Mouse (Mus musculus): ENCODE results near the gene Mboat7. TPM values are rescaled to one million over a fixed set of nuclear protein-coding genes. Genes with fewer than 3 reads are reported as not detected.

Mboat7 gene
- polyA plus RNA-seq (2014; fragmentation: Illumina TruSeq; extraction: RNeasy Lipid Tissue Mini Kit (QIAGEN cat#74804)): 56.0 TPM

GRCm38 (mm10) chr7:3692987-3693808, at the start of gene Mboat7:
TSS of gene Mboat7 (minus strand) at chr7:3693523.

GRCm38 (mm10) chr7:3720268-3720667, 26.9 kb upstream of the Mboat7 start, which contains the start of gene Pirb:
TSS of gene Pirb (minus strand) at chr7:3720391.

DNA sequence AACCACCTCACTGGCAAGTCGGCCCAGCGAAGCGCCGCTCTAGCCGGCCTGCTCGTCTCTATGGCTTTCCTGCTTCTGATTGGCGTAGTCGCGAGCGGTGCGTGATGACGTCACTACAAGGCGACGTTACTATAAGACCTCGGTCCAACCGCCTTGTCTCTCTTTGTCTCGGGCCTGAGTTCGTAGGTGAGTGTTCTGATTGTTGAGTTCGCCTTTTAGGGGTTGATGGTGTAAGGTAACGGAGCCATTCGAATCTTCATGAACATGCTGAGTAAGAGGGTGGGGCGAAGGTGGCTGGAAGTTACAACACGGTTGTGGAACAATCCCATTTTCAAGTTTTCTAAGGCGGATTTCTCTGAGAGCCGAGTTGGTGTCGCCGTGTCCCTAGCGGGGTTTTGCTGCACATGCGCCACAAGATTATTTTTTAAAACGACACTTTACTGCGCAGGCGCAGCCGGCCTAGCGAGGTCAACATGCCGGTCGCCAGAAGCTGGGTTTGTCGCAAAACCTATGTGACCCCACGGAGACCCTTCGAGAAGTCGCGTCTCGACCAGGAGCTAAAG, 10.6 kb upstream of the Mboat7 start, which contains the start of gene Rps9:
Gene Rps9, plus strand, starts transcription at position 115 of the 563 bp plus-strand sequence.

DNA sequence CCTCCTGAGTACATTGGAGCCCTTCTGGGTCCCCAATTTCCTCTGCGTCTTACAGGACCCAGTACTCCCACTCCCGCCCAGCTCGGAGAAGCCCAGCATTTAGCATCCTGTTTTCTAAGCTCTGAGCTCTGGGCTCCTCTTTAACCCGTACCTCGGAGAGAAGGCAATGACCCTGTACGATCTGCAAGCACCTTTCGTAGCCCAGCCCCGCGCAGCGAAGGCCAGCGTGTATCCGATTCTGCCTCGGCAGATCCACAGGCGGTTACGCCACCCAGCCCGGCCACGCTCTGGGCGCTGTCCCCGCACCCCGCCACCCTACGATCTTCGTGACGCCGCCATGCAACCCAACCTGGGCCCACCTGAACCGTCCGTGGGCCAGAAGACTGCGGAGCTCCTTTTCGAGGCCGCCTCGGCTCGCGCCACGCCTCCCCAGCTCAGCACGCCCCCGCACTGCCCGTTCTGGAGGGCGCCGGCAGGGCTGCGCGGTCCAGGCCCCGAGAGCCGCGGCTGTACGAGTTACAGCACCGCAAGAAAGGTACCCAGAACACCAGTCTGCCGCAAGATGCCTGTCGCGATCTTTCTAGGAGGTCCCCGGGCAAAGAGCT, 839 bp downstream of the Mboat7 start, which contains the start of gene Tsen34:
Gene Tsen34, plus strand, starts transcription at position 482 of the 605 bp plus-strand sequence.

DNA sequence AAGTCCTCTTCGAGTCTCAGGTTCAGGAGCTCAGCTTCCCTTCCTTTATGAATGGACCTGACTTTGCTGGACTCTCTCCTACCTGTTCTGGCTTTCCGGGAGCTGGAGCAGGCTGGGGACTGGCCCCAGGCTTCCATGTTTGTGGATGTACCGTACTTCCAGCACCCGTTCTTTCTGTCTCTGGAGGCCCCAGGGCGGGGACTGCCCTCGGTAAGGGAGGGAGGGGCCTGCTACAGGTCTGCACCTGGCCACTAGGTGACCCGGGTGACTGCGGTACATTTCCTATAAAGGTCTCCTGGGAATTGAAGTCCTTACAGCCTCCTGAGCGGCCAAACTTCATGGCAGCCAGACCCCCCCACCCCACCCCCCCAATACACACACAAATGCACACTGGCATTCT, 16.0 kb downstream of the Mboat7 start, which contains the start of gene Tmc4:
Gene Tmc4, minus strand, starts transcription at position 212 of the 400 bp plus-strand sequence.

GRCm38 (mm10) chr7:3665215-3666114, 27.9 kb downstream of the Mboat7 start, which contains the start of gene Leng1:
TSS of gene Leng1 (minus strand) at chr7:3665840.

GRCm38 (mm10) chr7:3644672-3645487, 48.4 kb downstream of the Mboat7 start, which contains the start of gene Cnot3:
TSS of gene Cnot3 (plus strand) at chr7:3645268.

DNA sequence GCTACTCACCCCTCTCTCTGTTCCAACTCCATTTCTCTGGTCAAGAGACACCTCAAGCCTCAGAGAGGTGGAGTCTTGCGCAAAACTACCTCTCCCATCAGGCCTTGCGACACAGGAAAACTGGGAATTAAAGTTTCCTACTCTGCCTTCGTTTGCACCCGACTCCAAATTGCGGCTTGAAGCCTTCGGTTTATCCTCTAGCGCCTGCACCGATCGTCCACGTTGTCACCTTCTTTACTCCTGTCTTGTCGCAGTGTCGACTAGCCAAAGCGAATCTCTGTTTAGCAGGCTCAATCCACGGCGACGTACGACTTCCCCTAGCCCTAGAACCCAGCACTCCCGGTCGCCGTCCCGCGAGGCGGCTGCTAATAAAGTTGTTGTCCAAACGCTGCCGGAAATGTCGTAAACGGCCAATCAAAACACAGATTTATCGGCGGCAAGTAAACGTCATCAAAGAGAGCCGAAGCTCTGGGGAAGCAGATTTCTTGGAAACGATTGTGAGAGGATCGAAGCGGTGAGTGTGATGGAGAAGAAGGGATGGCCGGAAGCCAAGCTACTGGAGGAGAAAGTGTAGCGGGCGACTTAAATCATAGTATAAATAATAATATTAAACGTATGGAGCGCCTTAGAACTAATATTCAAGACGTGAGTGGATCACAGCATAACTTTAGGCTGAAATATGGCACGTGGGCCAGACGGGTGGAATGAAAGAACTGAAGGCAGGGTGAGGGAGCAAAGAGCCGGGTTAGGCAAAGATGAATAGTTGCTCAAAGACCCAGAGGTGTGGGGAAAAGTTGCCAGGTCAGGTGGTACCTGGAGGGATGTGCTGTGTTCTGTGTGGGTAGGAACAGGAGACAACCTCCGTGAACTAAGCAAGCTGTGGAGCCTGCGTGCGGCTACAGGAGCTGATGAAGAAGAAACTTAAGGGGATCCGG, 63.5 kb downstream of the Mboat7 start, which contains the start of the genes Tfpt and Prpf31:
Gene Tfpt, minus strand, starts transcription at position 387 of the 935 bp plus-strand sequence.
Gene Prpf31, plus strand, starts transcription at position 443 of the 935 bp plus-strand sequence.

Other genes starting within 250 kb of the Mboat7 start
- not detected for gene Tarm1, start 190.9 kb downstream of the Mboat7 start, polyA plus RNA-seq (2014; fragmentation: Illumina TruSeq; extraction: RNeasy Lipid Tissue Mini Kit (QIAGEN cat#74804))
- gene Oscar, start 77.4 kb downstream of the Mboat7 start, polyA plus RNA-seq (2014; fragmentation: Illumina TruSeq; extraction: RNeasy Lipid Tissue Mini Kit (QIAGEN cat#74804)): 0.26 TPM
- gene Ndufa3, start 76.2 kb downstream of the Mboat7 start, polyA plus RNA-seq (2014; fragmentation: Illumina TruSeq; extraction: RNeasy Lipid Tissue Mini Kit (QIAGEN cat#74804)): 10.4 TPM
- gene Tfpt, start 63.6 kb downstream of the Mboat7 start, polyA plus RNA-seq (2014; fragmentation: Illumina TruSeq; extraction: RNeasy Lipid Tissue Mini Kit (QIAGEN cat#74804)): 1.0 TPM
- 21.1 TPM for gene Prpf31, start 63.5 kb downstream of the Mboat7 start, polyA plus RNA-seq (2014; fragmentation: Illumina TruSeq; extraction: RNeasy Lipid Tissue Mini Kit (QIAGEN cat#74804))
- 19.9 TPM for gene Cnot3, start 48.3 kb downstream of the Mboat7 start, polyA plus RNA-seq (2014; fragmentation: Illumina TruSeq; extraction: RNeasy Lipid Tissue Mini Kit (QIAGEN cat#74804))
- 5.0 TPM for gene Leng1, start 27.7 kb downstream of the Mboat7 start, polyA plus RNA-seq (2014; fragmentation: Illumina TruSeq; extraction: RNeasy Lipid Tissue Mini Kit (QIAGEN cat#74804))
- gene Tmc4, start 16.0 kb downstream of the Mboat7 start, polyA plus RNA-seq (2014; fragmentation: Illumina TruSeq; extraction: RNeasy Lipid Tissue Mini Kit (QIAGEN cat#74804)): 11.3 TPM
- gene Tsen34, start 660 bp downstream of the Mboat7 start, polyA plus RNA-seq (2014; fragmentation: Illumina TruSeq; extraction: RNeasy Lipid Tissue Mini Kit (QIAGEN cat#74804)): 13.3 TPM
- gene Rps9, start 10.5 kb upstream of the Mboat7 start, polyA plus RNA-seq (2014; fragmentation: Illumina TruSeq; extraction: RNeasy Lipid Tissue Mini Kit (QIAGEN cat#74804)): 11.4 TPM
- gene Pirb, start 26.9 kb upstream of the Mboat7 start, polyA plus RNA-seq (2014; fragmentation: Illumina TruSeq; extraction: RNeasy Lipid Tissue Mini Kit (QIAGEN cat#74804)): 5.2 TPM
- gene Gm15448, start 132.2 kb upstream of the Mboat7 start, polyA plus RNA-seq (2014; fragmentation: Illumina TruSeq; extraction: RNeasy Lipid Tissue Mini Kit (QIAGEN cat#74804)): not detected
- gene Pira2, start 151.5 kb upstream of the Mboat7 start, polyA plus RNA-seq (2014; fragmentation: Illumina TruSeq; extraction: RNeasy Lipid Tissue Mini Kit (QIAGEN cat#74804)): 1.5 TPM
- gene Gm14548, start 204.6 kb upstream of the Mboat7 start, polyA plus RNA-seq (2014; fragmentation: Illumina TruSeq; extraction: RNeasy Lipid Tissue Mini Kit (QIAGEN cat#74804)): 0.23 TPM
- gene Lilra6, start 222.0 kb upstream of the Mboat7 start, polyA plus RNA-seq (2014; fragmentation: Illumina TruSeq; extraction: RNeasy Lipid Tissue Mini Kit (QIAGEN cat#74804)): not detected

Measured in ovary, adult 10 weeks (tissue).